Mouse (Mus musculus) kidney, postnatal 4 days (tissue): Measurements from ENCODE around the gene Pomgnt2.

Source experiments
- DNase-seq, 2 experiments: peaks; one replicate each; pipeline ENCODE4 v3.0.0; 2021; ENCODE audit warnings: mixed read lengths in 2 of 2

The Pomgnt2 gene

DNA sequence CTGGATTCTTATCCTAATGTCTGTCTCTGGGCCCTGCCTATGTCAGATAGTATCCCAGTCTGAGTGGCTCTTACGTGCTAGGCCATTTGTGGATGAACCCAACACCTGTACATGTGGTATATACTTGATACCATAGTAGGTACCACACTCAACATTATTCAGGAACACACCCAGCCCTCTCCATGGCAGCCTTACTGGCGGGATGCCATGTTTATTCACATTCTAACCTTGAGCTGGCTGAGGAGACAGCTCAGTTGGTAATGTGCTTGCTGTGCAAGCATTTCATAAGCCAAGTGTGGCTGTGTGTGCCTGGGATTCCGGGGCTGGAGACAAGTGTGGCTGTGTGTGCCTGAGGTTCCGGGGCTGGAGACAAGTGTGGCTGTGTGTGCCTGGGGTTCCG is 28.7 kb downstream of the Pomgnt2 start:
- DNase-seq, result no peak

GRCm38 (mm10) chr9:121964941-121965340 is 32.0 kb downstream of the Pomgnt2 start:
- DNase-seq, result no peak

DNA sequence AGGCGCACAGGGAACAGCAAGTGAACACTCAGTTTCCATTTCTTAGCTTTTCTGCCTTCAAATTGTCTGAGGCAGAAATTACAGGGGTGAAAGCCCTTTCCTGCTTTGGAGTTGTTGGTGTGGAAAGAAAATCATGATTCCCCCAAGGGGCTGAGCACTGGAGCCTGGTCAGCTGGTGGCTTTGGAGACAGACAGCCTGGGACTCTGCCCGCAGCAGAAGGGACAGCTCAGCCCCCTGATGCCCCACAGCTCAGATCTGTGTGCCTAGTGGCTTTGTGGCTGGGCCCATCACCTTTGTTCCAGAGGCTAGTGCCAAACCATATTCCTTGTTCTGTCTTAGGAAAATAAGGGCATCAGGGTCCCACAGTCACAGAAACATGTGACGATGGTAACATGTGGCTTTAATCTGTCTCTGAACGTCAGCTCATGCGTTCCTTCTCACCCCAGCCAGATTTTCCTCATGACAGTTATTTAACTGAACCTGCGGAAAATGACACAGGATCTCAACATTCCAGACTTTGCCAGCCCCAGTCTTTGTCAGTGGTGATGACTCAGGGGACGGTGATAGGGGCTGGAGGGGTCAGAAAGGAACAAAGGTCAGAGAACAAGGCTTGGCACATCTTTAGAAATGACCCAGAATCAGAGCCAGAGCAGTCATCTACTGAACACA is 36.8 kb downstream of the Pomgnt2 start:
- DNase-seq, result peak in 1 of 2 experiments; percentile 19

DNA sequence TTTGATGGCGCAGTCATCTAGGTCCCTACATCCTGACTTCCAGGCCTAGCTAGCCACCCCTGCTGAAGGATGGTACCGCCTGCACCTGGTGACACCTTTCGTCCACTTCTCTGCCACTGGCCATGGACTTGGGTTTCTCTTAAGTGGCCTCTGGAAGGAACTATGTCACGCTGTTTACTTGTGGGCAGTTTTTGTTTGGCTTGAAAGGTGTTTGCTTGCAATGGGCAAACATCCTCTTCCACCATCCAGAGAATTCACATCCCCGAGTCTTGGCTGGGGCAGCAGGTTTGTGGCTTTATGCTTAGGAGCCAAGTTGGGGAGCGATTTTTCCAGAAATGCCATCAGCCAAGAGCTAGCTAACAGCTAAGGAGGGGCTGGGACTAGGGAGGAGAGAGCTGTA is 44.3 kb downstream of the Pomgnt2 start:
- DNase-seq, result no peak

- DNase-seq, result no peak
Measured at GRCm38 (mm10) chr9:121951114-121951423, 45.8 kb downstream of the Pomgnt2 start.

GRCm38 (mm10) chr9:121950418-121951113 is 46.3 kb downstream of the Pomgnt2 start, which contains the start of gene Fam198a:
Fam198a (plus strand) TSS chr9:121950988.
- DNase-seq, result peak; percentile 86 to 89

DNA sequence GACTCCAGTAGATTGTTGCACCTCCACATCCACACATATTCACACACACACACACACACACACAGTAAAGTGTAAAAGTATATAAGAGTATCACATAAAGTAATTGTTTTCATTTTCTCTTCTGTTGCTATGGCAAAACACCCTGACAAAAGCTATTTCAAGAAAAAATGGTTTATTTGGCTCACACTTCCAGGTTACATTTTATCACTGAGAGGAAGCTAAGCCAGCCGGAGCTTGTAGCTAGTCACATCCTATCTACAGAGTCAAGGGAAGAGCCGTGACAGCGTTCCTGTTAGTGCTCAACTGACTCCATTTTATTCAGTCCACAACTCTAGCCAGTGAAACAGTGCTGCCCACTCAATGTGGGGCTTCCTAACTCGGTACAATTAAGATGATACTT is 48.5 kb downstream of the Pomgnt2 start:
- DNase-seq, result no peak

GRCm38 (mm10) chr9:121947784-121948183 is 49.1 kb downstream of the Pomgnt2 start:
- DNase-seq, result peak; percentile 81 to 82

DNA sequence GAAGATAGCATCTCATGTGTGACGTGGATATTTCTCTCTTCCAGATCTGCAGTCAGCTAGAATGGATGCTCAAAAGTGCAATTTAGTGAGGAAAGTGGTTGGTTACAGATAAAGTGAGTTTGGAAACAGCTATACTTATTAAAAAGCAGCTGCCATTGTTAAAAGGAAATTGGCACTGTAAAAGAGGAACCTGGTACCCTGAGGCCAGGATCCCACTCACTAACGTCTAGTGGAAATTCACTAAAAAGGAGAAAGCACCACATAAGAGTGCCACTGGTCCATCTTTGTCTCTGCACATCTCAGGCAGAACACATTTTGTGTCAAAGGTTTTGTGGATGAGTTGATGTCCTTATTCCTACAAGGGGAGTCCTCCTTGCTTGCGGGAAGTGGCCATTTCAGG is 53.3 kb downstream of the Pomgnt2 start:
- DNase-seq, result no peak

DNA sequence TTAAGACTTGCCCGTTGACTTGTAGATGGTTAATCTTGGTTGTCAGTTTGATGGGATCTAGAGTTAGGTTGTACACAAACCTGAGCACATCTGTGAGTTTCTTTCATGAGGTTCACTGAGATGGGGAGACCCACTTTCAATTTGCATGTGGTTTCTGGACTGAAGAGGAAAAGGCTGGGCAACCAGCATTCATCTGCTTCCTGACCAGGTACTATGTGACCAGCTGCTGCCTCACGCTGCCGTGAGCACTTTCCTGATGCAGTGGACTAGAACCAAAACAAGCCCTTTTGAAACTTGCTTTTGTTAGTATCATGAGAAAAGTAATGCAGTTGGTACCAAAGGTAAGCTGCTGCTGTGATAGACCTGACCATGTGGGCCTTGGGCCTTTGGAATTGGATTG is 53.9 kb downstream of the Pomgnt2 start:
- DNase-seq, result no peak

- peak in 1 of 2 experiments; percentile 25 for DNase-seq
Measured at GRCm38 (mm10) chr9:121937944-121938355, 59.0 kb downstream of the Pomgnt2 start.

- no peak for DNase-seq
Measured at GRCm38 (mm10) chr9:121937451-121937864, 59.5 kb downstream of the Pomgnt2 start.

- no peak for DNase-seq
Measured at GRCm38 (mm10) chr9:121936952-121937351, 60.0 kb downstream of the Pomgnt2 start.

DNA sequence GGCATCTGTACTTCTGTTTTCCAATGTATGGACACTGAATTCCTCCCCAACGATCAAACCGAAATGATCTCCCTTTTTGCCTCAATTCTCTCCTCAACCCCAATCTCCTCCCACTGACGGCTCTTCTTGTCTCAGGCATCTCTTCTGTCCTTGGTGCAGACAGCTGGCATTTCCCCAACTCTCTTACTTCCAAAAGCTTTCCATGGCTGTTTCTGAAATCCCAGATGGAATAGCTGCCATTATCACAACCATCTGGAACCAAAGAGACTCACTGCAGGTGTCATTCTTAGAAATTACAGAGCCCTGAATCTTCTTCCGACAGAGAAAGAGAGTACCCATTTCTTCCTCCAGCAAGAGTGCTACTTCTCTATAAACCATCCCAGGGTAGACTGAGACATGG is 62.1 kb downstream of the Pomgnt2 start:
- no peak for DNase-seq
